Mouse (Mus musculus) kidney, postnatal 0 days (tissue): Measurements from ENCODE around the gene Gorasp1. TPM values are rescaled to one million over a fixed set of nuclear protein-coding genes. Genes with fewer than 3 reads are reported as not detected.

Experiments
- ATAC-seq: fragments of 200-750 bp; cut with Nextera tagmentation; replicated peaks from 2 replicates; pipeline ENCODE4 v1.8.0; 2017; ENCODE audit warnings: low read depth, moderate number of reproducible peaks, moderate TSS enrichment, moderate library complexity; ENCODE audit not compliant: low FRiP score
- DNase-seq: peaks from one replicate; pipeline ENCODE4 v3.0.0-alpha.2; 2016; ENCODE audit warnings: low spot score
- H3K27ac ChIP-seq: fragments of 300-500 bp; sonication (generic); 2 replicates; pipeline ENCODE4 v1.5.1; 2014; ENCODE audit warnings: mild to moderate bottlenecking
- H3K27me3 ChIP-seq: fragments of 300-500 bp; sonication (generic); 2 replicates; pipeline ENCODE4 v1.6.1; 2014; ENCODE audit warnings: low read length, mixed read lengths; ENCODE audit not compliant: insufficient read depth
- H3K36me3 ChIP-seq: fragments of 300-500 bp; sonication (generic); 2 replicates; pipeline ENCODE4 v1.6.1; 2014; ENCODE audit warnings: low read length, mixed read lengths; ENCODE audit not compliant: insufficient read depth
- H3K4me1 ChIP-seq: fragments of 300-500 bp; sonication (generic); replicated peaks from 2 replicates; pipeline ENCODE4 v1.6.1; 2014; ENCODE audit warnings: antibody characterized with exemption, low read length, mixed read lengths; ENCODE audit not compliant: insufficient read depth
- H3K4me2 ChIP-seq: fragments of 300-500 bp; sonication (generic); 2 replicates; pipeline ENCODE4 v1.6.1; 2014; ENCODE audit warnings: mild to moderate bottlenecking, low read length, moderate library complexity, mixed read lengths
- H3K4me3 ChIP-seq: fragments of 300-500 bp; sonication (generic); replicated peaks from 2 replicates; pipeline ENCODE4 v1.5.1; 2014; ENCODE audit warnings: low read depth, low read length
- H3K9ac ChIP-seq: fragments of 300-500 bp; sonication (generic); 2 replicates; pipeline ENCODE4 v1.6.1; 2014; ENCODE audit warnings: low read depth, low read length
- H3K9me3 ChIP-seq: fragments of 300-500 bp; sonication (generic); replicated peaks from 2 replicates; pipeline ENCODE4 v1.6.1; 2016; ENCODE audit warnings: low read length, inconsistent platforms, mixed read lengths
- CTCF ChIP-seq: IDR thresholded peaks from 2 replicates; pipeline ENCODE4 v1.5.1; 2016; ENCODE audit warnings: antibody characterized with exemption, low read depth, mild to moderate bottlenecking, moderate library complexity
- WGBS: fragments of 180-500 bp; shearing (Covaris S2); extraction: QIAGEN DNeasy Blood & Tissue Kit; methylation state at CpG from one replicate; pipeline ENCODE4 v1.1.7; 2014; 5-methylcytosine and 5-hydroxymethylcytosine counted together
- polyA plus RNA-seq: library from polyadenylated mRNA; unstranded; fragments of >200 nt; fragmentation: Nextera tagmentation; extraction: Ambion mirVana; gene quantifications from 2 replicates; pipeline ENCODE4 v1.2.1, GENCODE M21; 2015

Gene Gorasp1
- polyA plus RNA-seq, 1 experiment from 2014 or later, result 19.1 TPM

GRCm38 (mm10) chr9:119966221-119966910, 29.0 kb upstream of the Gorasp1 start:
- WGBS, result 91% methylated on average over 26 of the region's 26 CpGs
- no peak for DNase-seq
- Histone ChIP-seq H3K27ac (no peak overlapping the region), H3K4me1 (peaks cover 5% of the 10 kb centered on the region; the same call in 1 of the 2 replicates), H3K27me3 (no peaks in the 10 kb centered on the region), H3K9ac (no peak overlapping the region), H3K36me3 (0 out of 2 replicates have a peak, but pooled peaks cover 4% of the 10 kb centered on the region), H3K4me2 (no peak overlapping the region), H3K9me3 (no peaks in the 10 kb centered on the region), H3K4me3 (no peak overlapping the region)
- ATAC-seq, result no peak
- TF ChIP-seq CTCF, result no peak

GRCm38 (mm10) chr9:119965186-119965585, 27.8 kb upstream of the Gorasp1 start:
- no peaks in the 10 kb centered on the region for H3K36me3 ChIP-seq
- TF ChIP-seq CTCF, result no peak
- no peak overlapping the region for H3K9ac ChIP-seq
- H3K27ac ChIP-seq, result no peak overlapping the region
- H3K9me3 ChIP-seq, result no peaks in the 10 kb centered on the region
- no peaks in the 10 kb centered on the region for H3K4me1 ChIP-seq
- 65% methylated on average over 3 of the region's 3 CpGs for WGBS
- H3K4me3 ChIP-seq, result no peak overlapping the region
- no peaks in the 10 kb centered on the region for H3K27me3 ChIP-seq
- H3K4me2 ChIP-seq, result no peak overlapping the region
- DNase-seq (no peak), ATAC-seq (no peak)

- peak; percentile 58 for DNase-seq
- Histone ChIP-seq H3K27me3 (no peaks in the 10 kb centered on the region), H3K4me3 (no peak overlapping the region), H3K9me3 (no peaks in the 10 kb centered on the region), H3K4me2 (no peak overlapping the region), H3K4me1 (no peaks in the 10 kb centered on the region), H3K27ac (0 out of 2 replicates have a peak overlapping the region, but pooled peaks have one; percentile 15), H3K9ac (no peak overlapping the region), H3K36me3 (no peaks in the 10 kb centered on the region)
- no peak for ATAC-seq
- 70% methylated on average over 3 of the region's 3 CpGs for WGBS
- no peak for TF ChIP-seq CTCF
Measured at GRCm38 (mm10) chr9:119964206-119964605, 26.8 kb upstream of the Gorasp1 start.

GRCm38 (mm10) chr9:119962987-119963667, 25.8 kb upstream of the Gorasp1 start:
- no peaks in the 10 kb centered on the region for H3K36me3 ChIP-seq
- no peaks in the 10 kb centered on the region for H3K27me3 ChIP-seq
- DNase-seq (peak; percentile 88), ATAC-seq (peak; percentile 69)
- H3K4me3 ChIP-seq, result no peak overlapping the region
- H3K9me3 ChIP-seq, result no peaks in the 10 kb centered on the region
- TF ChIP-seq CTCF, result peak; percentile 94
- no peak overlapping the region for H3K9ac ChIP-seq
- H3K4me1 ChIP-seq, result no peaks in the 10 kb centered on the region
- H3K27ac ChIP-seq, result no peak overlapping the region
- 11% methylated on average over 21 of the region's 21 CpGs for WGBS
- H3K4me2 ChIP-seq, result peak overlapping the region; percentile 38

GRCm38 (mm10) chr9:119962216-119962615, 24.9 kb upstream of the Gorasp1 start:
- no peak for TF ChIP-seq CTCF
- no peak overlapping the region for H3K4me2 ChIP-seq
- ATAC-seq (no peak), DNase-seq (no peak)
- H3K9ac ChIP-seq, result no peak overlapping the region
- H3K36me3 ChIP-seq, result no peaks in the 10 kb centered on the region
- H3K9me3 ChIP-seq, result no peaks in the 10 kb centered on the region
- no peaks in the 10 kb centered on the region for H3K27me3 ChIP-seq
- 70% methylated on average over 4 of the region's 4 CpGs for WGBS
- no peaks in the 10 kb centered on the region for H3K4me1 ChIP-seq
- H3K27ac ChIP-seq, result no peak overlapping the region
- no peak overlapping the region for H3K4me3 ChIP-seq

- H3K27ac ChIP-seq, result no peak overlapping the region
- 67% methylated on average over 9 of the region's 9 CpGs for WGBS
- H3K4me3 ChIP-seq, result no peak overlapping the region
- no peak overlapping the region for H3K9ac ChIP-seq
- H3K36me3 ChIP-seq, result no peaks in the 10 kb centered on the region
- no peak for ATAC-seq
- no peak overlapping the region for H3K4me2 ChIP-seq
- no peaks in the 10 kb centered on the region for H3K27me3 ChIP-seq
- no peak for TF ChIP-seq CTCF
- no peaks in the 10 kb centered on the region for H3K4me1 ChIP-seq
- no peaks in the 10 kb centered on the region for H3K9me3 ChIP-seq
- DNase-seq, result no peak
Measured at GRCm38 (mm10) chr9:119958835-119959234, 21.5 kb upstream of the Gorasp1 start.
